9 mouse cellular contexts compared by ENCODE assay signal in the genomic region with DNA sequence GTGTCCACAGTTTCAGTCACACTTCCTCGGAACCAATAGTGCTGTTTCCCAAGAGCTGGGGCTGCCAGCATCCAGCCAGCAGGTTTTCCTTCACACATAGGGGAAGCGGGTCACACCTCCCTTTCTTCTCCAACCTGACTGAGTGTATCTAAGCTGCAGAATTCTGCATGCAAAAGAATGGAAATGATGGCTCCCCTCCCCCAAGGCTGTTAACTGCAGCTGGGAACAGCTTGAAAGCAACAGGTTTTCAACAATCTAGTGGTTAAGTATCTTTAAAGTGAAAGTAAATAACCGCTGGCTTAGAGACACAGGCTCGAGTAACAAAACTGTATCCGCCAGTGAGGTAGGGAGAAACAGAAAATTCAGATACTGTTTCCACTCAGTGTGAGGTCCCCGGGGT. TPM values are rescaled to one million over a fixed set of nuclear protein-coding genes. Genes with fewer than 3 reads are reported as not detected.
DNase-seq lines count a peak whose midpoint lies in the region; ATAC-seq and TF ChIP-seq lines count a peak whose summit lies in the region.
"Had no signal": no experiment of that assay in that cellular context is flagged by ENCODE, and none has a peak within 500 bp of the region (broad histone marks: within the 10 kb centered on the region; RNA-seq: fewer than 3 reads in every experiment).

No protein-coding gene starts in this region.

- H3K36me3 ChIP-seq in forebrain, embryonic 13.5 days (ENCODE audit: poor library complexity, severe bottlenecking), result no peaks in the 10 kb centered on the region
- no peaks in the 10 kb centered on the region for H3K36me3 ChIP-seq in forebrain, embryonic 11.5 days (ENCODE audit: control insufficient read depth, insufficient read depth, low read length)
- no peaks in the 10 kb centered on the region for H3K36me3 ChIP-seq in G1E (replicated peaks)
- H3K36me3 ChIP-seq in heart, embryonic 15.5 days, result no peaks in the 10 kb centered on the region
- no peaks in the 10 kb centered on the region for H3K36me3 ChIP-seq in limb, embryonic 14.5 days (ENCODE audit: control insufficient read depth, insufficient read depth, low read length)
- H3K36me3 ChIP-seq in small intestine, adult 2 months (ENCODE audit: control insufficient read depth, insufficient read depth, low read length), result no peaks in the 10 kb centered on the region
- H3K36me3 ChIP-seq: midbrain, embryonic 12.5 days had no signal

- no peak for ATAC-seq in forebrain, embryonic 13.5 days
- ATAC-seq in forebrain, embryonic 11.5 days (replicated peaks; ENCODE audit: low FRiP score), result no peak
- no peak for ATAC-seq in G1E (ENCODE audit: extremely low read depth, insufficient number of reproducible peaks, low FRiP score, poor library complexity, severe bottlenecking)
- ATAC-seq in heart, embryonic 15.5 days (replicated peaks; ENCODE audit: insufficient number of reproducible peaks, insufficient read depth, low FRiP score, low read depth), result no peak
- ATAC-seq in limb, embryonic 14.5 days (ENCODE audit: low FRiP score, low read depth), result no peak

- H3K27me3 ChIP-seq in forebrain, embryonic 13.5 days, result no peaks in the 10 kb centered on the region
- no peaks in the 10 kb centered on the region for H3K27me3 ChIP-seq in forebrain, embryonic 11.5 days (ENCODE audit: control insufficient read depth, insufficient read depth, low read length)
- H3K27me3 ChIP-seq in G1E (ENCODE audit: insufficient read depth, low read length), result peaks cover 6% of the 10 kb centered on the region; the same call in 1 of the 2 replicates
- no peaks in the 10 kb centered on the region for H3K27me3 ChIP-seq in heart, embryonic 15.5 days
- no peaks in the 10 kb centered on the region for H3K27me3 ChIP-seq in limb, embryonic 14.5 days (ENCODE audit: control insufficient read depth, insufficient read depth, low read length)
- H3K27me3 ChIP-seq in small intestine, adult 2 months (ENCODE audit: control insufficient read depth, insufficient read depth, low read length), result no peaks in the 10 kb centered on the region
- H3K27me3 ChIP-seq: midbrain, embryonic 12.5 days had no signal

- H3K4me3 ChIP-seq in forebrain, embryonic 13.5 days, result no peak overlapping the region
- no peak overlapping the region for H3K4me3 ChIP-seq in forebrain, embryonic 11.5 days (ENCODE audit: low read depth, low read length)
- peak overlapping the region; percentile 30; the same call in 1 of the 2 replicates for H3K4me3 ChIP-seq in G1E (ENCODE audit: low read depth, low read length)
- peak overlapping the region; percentile 43 for H3K4me3 ChIP-seq in heart, embryonic 15.5 days
- H3K4me3 ChIP-seq in limb, embryonic 14.5 days (replicated peaks; ENCODE audit: low read length), result peak overlapping the region; percentile 22
- H3K4me3 ChIP-seq in small intestine, adult 2 months (ENCODE audit: low read depth, low read length), result peak overlapping the region; percentile 61
- H3K4me3 ChIP-seq: midbrain, embryonic 12.5 days had no signal

- no peaks in the 10 kb centered on the region for H3K9me3 ChIP-seq in forebrain, embryonic 13.5 days (replicated peaks)
- no peaks in the 10 kb centered on the region for H3K9me3 ChIP-seq in forebrain, embryonic 11.5 days (ENCODE audit: control insufficient read depth, low read length)
- peaks cover 6% of the 10 kb centered on the region; the same call in 1 of the 2 replicates for H3K9me3 ChIP-seq in G1E (replicated peaks)
- no peaks in the 10 kb centered on the region for H3K9me3 ChIP-seq in heart, embryonic 15.5 days (replicated peaks)
- H3K9me3 ChIP-seq in limb, embryonic 14.5 days (ENCODE audit: control insufficient read depth, low read length), result no peaks in the 10 kb centered on the region
- H3K9me3 ChIP-seq: midbrain, embryonic 12.5 days had no signal

- H3K4me1 ChIP-seq in forebrain, embryonic 13.5 days, result peaks cover 18% of the 10 kb centered on the region
- 0 out of 2 replicates have a peak, but pooled peaks cover 2% of the 10 kb centered on the region for H3K4me1 ChIP-seq in forebrain, embryonic 11.5 days (replicated peaks; ENCODE audit: control insufficient read depth, insufficient read depth, low read length)
- H3K4me1 ChIP-seq in G1E (ENCODE audit: insufficient read depth, low read depth, low read length), result peaks cover 15% of the 10 kb centered on the region
- peaks cover 31% of the 10 kb centered on the region for H3K4me1 ChIP-seq in heart, embryonic 15.5 days (replicated peaks)
- H3K4me1 ChIP-seq in limb, embryonic 14.5 days (ENCODE audit: control insufficient read depth, insufficient read depth, low read length), result peaks cover 12% of the 10 kb centered on the region
- no peaks in the 10 kb centered on the region for H3K4me1 ChIP-seq in small intestine, adult 2 months (ENCODE audit: control insufficient read depth, insufficient read depth, insufficient read length, low read length)

- DNase-seq in forebrain, embryonic 11.5 days (ENCODE audit: low spot score), result no peak
- peak; percentile 18 for DNase-seq in G1E (ENCODE audit: low spot score)
- DNase-seq in limb, embryonic 14.5 days (ENCODE audit: low spot score), result peak; percentile 20
- no peak for DNase-seq in cerebellum, postnatal 14 days
- DNase-seq in gastrocnemius, adult 8-10 months (ENCODE audit: low spot score in 2 of 2), result no peak

- 32% methylated on average over 6 of the region's 6 CpGs for WGBS in forebrain, embryonic 13.5 days
- 37% methylated on average over 6 of the region's 6 CpGs for WGBS in forebrain, embryonic 11.5 days
- WGBS in heart, embryonic 15.5 days, result 13% methylated on average over 6 of the region's 6 CpGs
- 12% methylated on average over 6 of the region's 6 CpGs for WGBS in limb, embryonic 14.5 days
- WGBS in small intestine, adult 2 months, result 7% methylated on average over 6 of the region's 6 CpGs

- no peak overlapping the region for H3K27ac ChIP-seq in forebrain, embryonic 13.5 days
- no peak overlapping the region for H3K27ac ChIP-seq in forebrain, embryonic 11.5 days (ENCODE audit: low read depth, low read length)
- peak overlapping the region; percentile 56; the same call in 1 of the 2 replicates for H3K27ac ChIP-seq in heart, embryonic 15.5 days
- peak overlapping the region; percentile 46; the same call in 1 of the 2 replicates for H3K27ac ChIP-seq in limb, embryonic 14.5 days (replicated peaks; ENCODE audit: low read depth, low read length)
- no peak overlapping the region for H3K27ac ChIP-seq in small intestine, adult 2 months (ENCODE audit: insufficient read depth, low read depth, low read length)
- H3K27ac ChIP-seq: midbrain, embryonic 12.5 days had no signal

- no peak for TF ChIP-seq POLR2A in limb, embryonic 14.5 days (IDR thresholded peaks at IDR 0.05; ENCODE audit: borderline replicate concordance, extremely low read depth, insufficient read depth, insufficient read length)
- TF ChIP-seq POLR2A in small intestine, adult 2 months (IDR thresholded peaks at IDR 0.05; ENCODE audit: low read depth, low read length), result no peak

- no peak for TF ChIP-seq CTCF in G1E (IDR thresholded peaks at IDR 0.05; ENCODE audit: low read depth, low read length)
- TF ChIP-seq CTCF in small intestine, adult 2 months (IDR thresholded peaks at IDR 0.05; ENCODE audit: extremely low read depth, insufficient read length, insufficient replicate concordance, low read depth, low read length), result no peak

- 0 out of 2 replicates have a peak overlapping the region, but pooled peaks have one; percentile 27 for H3K4me2 ChIP-seq in forebrain, embryonic 13.5 days
- no peak overlapping the region for H3K4me2 ChIP-seq in forebrain, embryonic 11.5 days (ENCODE audit: low read depth, low read length, severe bottlenecking)
- H3K4me2 ChIP-seq in heart, embryonic 15.5 days, result peak overlapping the region; percentile 59
- peak overlapping the region; percentile 43 for H3K4me2 ChIP-seq in limb, embryonic 14.5 days (replicated peaks; ENCODE audit: low read depth, low read length, severe bottlenecking)
- H3K4me2 ChIP-seq: midbrain, embryonic 12.5 days had no signal

- H3K9ac ChIP-seq in forebrain, embryonic 13.5 days, result no peak overlapping the region
- no peak overlapping the region for H3K9ac ChIP-seq in forebrain, embryonic 11.5 days (ENCODE audit: low read length)
- peak overlapping the region; percentile 41 for H3K9ac ChIP-seq in heart, embryonic 15.5 days
- H3K9ac ChIP-seq in limb, embryonic 14.5 days (ENCODE audit: low read depth, low read length, severe bottlenecking), result no peak overlapping the region
- H3K9ac ChIP-seq: midbrain, embryonic 12.5 days had no signal

RNA-seq across cellular contexts. Expression of a gene that starts 25.6 kb away (rescaled TPM):
- 66.4 and 75.0 TPM in 2 replicates for polyA plus RNA-seq in forebrain, embryonic 13.5 days (2015; fragmentation: Nextera tagmentation; extraction: Ambion mirVana)
- 57.1 and 61.7 TPM in 2 replicates for polyA plus RNA-seq in forebrain, embryonic 11.5 days (2014; fragmentation: Nextera tagmentation; extraction: Ambion mirVana)
- total RNA-seq in G1E (2014; fragmentation: Nextera tagmentation), result 33.9 and 41.0 TPM in 2 replicates
- total RNA-seq in G1E (2017), result 13.4 and 14.8 TPM in 2 replicates
- 41.1 and 49.4 TPM in 2 replicates for polyA plus RNA-seq in G1E (2012)
- polyA plus RNA-seq in heart, embryonic 15.5 days (2015; fragmentation: Nextera tagmentation; extraction: Ambion mirVana), result 12.4 and 15.4 TPM in 2 replicates
- polyA plus RNA-seq in limb, embryonic 14.5 days (2012; rRNA removed), result 28.3 and 31.4 TPM in 2 replicates
- polyA plus RNA-seq in limb, embryonic 14.5 days (2014; fragmentation: Nextera tagmentation; extraction: Ambion mirVana), result 20.1 and 25.4 TPM in 2 replicates
- polyA plus RNA-seq in small intestine, adult 2 months (2012; rRNA removed), result 2.1 and 2.8 TPM in 2 replicates
- total RNA-seq in gastrocnemius, adult 8-10 months (2022), result 1 to 10 TPM; 7.3 to 9.6 (median 7.9) TPM

Comparison
In these comparisons a context has a peak if more than half of its experiments do, and no peak if none do; other contexts are left out.
1. H3K27ac ChIP-seq: peak in heart, embryonic 15.5 days (single experiment) and limb, embryonic 14.5 days (single experiment); none in forebrain, embryonic 13.5 days (single experiment), forebrain, embryonic 11.5 days (single experiment) and small intestine, adult 2 months (single experiment).
2. H3K4me3 ChIP-seq: peak in G1E (single experiment), heart, embryonic 15.5 days (single experiment), limb, embryonic 14.5 days (single experiment) and small intestine, adult 2 months (single experiment); none in forebrain, embryonic 13.5 days (single experiment) and forebrain, embryonic 11.5 days (single experiment).
3. DNase-seq: peak in G1E (single experiment) and limb, embryonic 14.5 days (single experiment); none in forebrain, embryonic 11.5 days (single experiment), cerebellum, postnatal 14 days (0 of 2) and gastrocnemius, adult 8-10 months (0 of 2).